Mouse (Mus musculus) stomach, embryonic 14.5 days (tissue): ENCODE measurements around the gene Ushbp1. TPM values are rescaled to one million over a fixed set of nuclear protein-coding genes. Genes with fewer than 3 reads are reported as not detected.
A peak's percentile ranks its signal among the peaks of the same experiment; 100 is the strongest.

Experiments used
- ATAC-seq: fragments of 200-750 bp; cut with Nextera tagmentation; 2 replicates; pipeline ENCODE4 v1.8.0; 2017; ENCODE audit warnings: low read depth, moderate TSS enrichment; ENCODE audit not compliant: insufficient number of reproducible peaks, insufficient read depth, low FRiP score
- H3K27ac ChIP-seq: fragments of 300-500 bp; sonication (generic); 2 replicates; pipeline ENCODE4 v1.5.1; 2014; ENCODE audit warnings: mild to moderate bottlenecking, low read length, moderate library complexity, mixed read lengths
- H3K27me3 ChIP-seq: fragments of 300-500 bp; sonication (generic); 2 replicates; pipeline ENCODE4 v1.6.1; 2014; ENCODE audit warnings: low read length, control low read depth, mixed read lengths; ENCODE audit not compliant: control insufficient read depth, insufficient read depth
- H3K36me3 ChIP-seq: fragments of 300-500 bp; sonication (generic); 2 replicates; pipeline ENCODE4 v1.6.1; 2014; ENCODE audit warnings: mild to moderate bottlenecking, control low read depth, low read length, moderate library complexity, mixed read lengths; ENCODE audit not compliant: control insufficient read depth, insufficient read depth
- H3K4me1 ChIP-seq: fragments of 300-500 bp; sonication (generic); 2 replicates; pipeline ENCODE4 v1.6.1; 2014; ENCODE audit warnings: low read length, control low read depth, mixed read lengths; ENCODE audit not compliant: control insufficient read depth, insufficient read depth
- H3K4me2 ChIP-seq: fragments of 300-500 bp; sonication (generic); replicated peaks from 2 replicates; pipeline ENCODE4 v1.6.1; 2014; ENCODE audit warnings: low read depth, low read length, control low read depth
- H3K4me3 ChIP-seq: fragments of 300-500 bp; sonication (generic); 2 replicates; pipeline ENCODE4 v1.5.1; 2014; ENCODE audit warnings: low read depth, low read length, control low read depth
- H3K9ac ChIP-seq: fragments of 300-500 bp; sonication (generic); replicated peaks from 2 replicates; pipeline ENCODE4 v1.6.1; 2014; ENCODE audit warnings: low read depth, mild to moderate bottlenecking, control low read depth, low read length, moderate library complexity, mixed read lengths
- H3K9me3 ChIP-seq: fragments of 300-500 bp; sonication (generic); 2 replicates; pipeline ENCODE4 v1.6.1; 2016; ENCODE audit warnings: low read depth, low read length, control low read depth; ENCODE audit not compliant: control insufficient read depth
- WGBS: fragments of 180-500 bp; shearing (Covaris S2); extraction: QIAGEN DNeasy Blood & Tissue Kit; methylation state at CpG from one replicate; pipeline ENCODE4 v1.1.7; 2014; 5-methylcytosine and 5-hydroxymethylcytosine counted together
- polyA plus RNA-seq: library from polyadenylated mRNA; unstranded; fragments of >200 nt; fragmentation: Nextera tagmentation; extraction: Ambion mirVana; gene quantifications from 2 replicates; pipeline ENCODE4 v1.2.1, GENCODE M21; 2014

The Ushbp1 gene
- polyA plus RNA-seq, 1 experiment from 2014 or later, result 8.6 TPM

GRCm38 (mm10) chr8:71370711-71371235 is 24.8 kb downstream of the Ushbp1 start:
- no peaks in the 10 kb centered on the region for H3K27me3 ChIP-seq
- H3K9me3 ChIP-seq, result no peaks in the 10 kb centered on the region
- peak overlapping the region; percentile 44 for H3K4me2 ChIP-seq
- peaks cover 41% of the 10 kb centered on the region for H3K36me3 ChIP-seq
- peaks cover 15% of the 10 kb centered on the region for H3K4me1 ChIP-seq
- peak overlapping the region; percentile 53 for H3K4me3 ChIP-seq
- 0 out of 2 replicates have a peak overlapping the region, but pooled peaks have one; percentile 44 for H3K27ac ChIP-seq
- ATAC-seq, result no peak
- peak overlapping the region; percentile 19 for H3K9ac ChIP-seq
- WGBS, result 21% methylated on average over 5 of the region's 5 CpGs

DNA sequence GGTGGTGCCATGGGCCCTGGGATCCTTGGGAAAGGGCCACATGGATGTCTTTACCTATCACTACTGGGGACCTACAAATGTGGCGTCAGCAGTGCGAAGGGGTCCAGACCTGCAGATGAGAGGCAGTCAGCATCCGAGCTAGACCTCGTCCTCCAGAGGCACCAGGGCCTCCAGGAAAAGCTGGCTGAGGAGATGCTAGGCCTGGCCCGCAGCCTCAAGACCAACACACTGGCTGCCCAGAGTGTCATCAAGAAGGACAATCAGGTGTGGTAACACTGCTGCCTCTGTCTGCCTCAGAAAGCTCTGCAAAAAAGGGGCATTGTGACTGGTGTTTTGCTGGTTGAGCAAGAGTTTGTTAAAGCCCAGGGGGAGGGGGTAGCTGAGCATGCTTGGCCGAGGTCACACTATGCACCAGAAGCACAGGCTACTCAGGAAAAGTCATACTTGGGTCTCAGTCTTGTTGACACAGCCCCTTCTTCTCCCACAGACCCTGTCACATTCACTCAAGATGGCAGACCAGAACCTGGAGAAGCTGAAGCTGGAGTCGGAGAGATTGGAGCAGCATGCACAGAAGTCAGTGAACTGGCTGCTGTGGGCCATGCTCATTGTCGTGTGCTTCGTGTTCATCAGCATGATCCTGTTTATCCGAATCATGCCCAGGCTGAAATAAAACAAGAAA is 26.4 kb downstream of the Ushbp1 start:
- no peaks in the 10 kb centered on the region for H3K9me3 ChIP-seq
- 91% methylated on average over 10 of the region's 10 CpGs for WGBS
- no peak overlapping the region for H3K9ac ChIP-seq
- H3K4me2 ChIP-seq, result no peak overlapping the region
- peaks cover 25% of the 10 kb centered on the region for H3K36me3 ChIP-seq
- H3K4me1 ChIP-seq, result peaks cover 13% of the 10 kb centered on the region
- ATAC-seq, result no peak
- H3K27me3 ChIP-seq, result no peaks in the 10 kb centered on the region
- H3K27ac ChIP-seq, result no peak overlapping the region
- no peak overlapping the region for H3K4me3 ChIP-seq

DNA sequence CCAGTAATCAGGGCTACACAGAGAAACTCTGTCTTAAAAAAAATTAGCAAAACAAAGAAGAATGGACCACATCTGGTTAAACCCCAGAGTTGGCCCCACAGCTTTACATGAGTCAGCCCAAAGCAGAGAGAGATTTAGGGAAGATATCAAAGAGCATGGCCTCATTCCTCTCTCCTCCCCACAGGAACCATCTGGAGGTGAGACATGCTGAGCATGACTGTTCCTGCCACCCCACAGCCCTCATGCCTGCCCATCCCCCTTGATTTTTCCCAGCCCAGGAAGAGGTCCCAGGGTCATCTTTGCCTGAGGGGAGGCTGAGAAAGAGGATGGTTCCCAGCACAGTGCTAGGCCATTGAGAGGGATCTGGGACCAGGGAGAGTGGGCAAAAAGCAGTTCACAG is 27.2 kb downstream of the Ushbp1 start:
- Histone ChIP-seq H3K4me2 (peak overlapping the region; percentile 78), H3K4me3 (0 out of 2 replicates have a peak overlapping the region, but pooled peaks have one; percentile 52), H3K27me3 (no peaks in the 10 kb centered on the region), H3K4me1 (peaks cover 13% of the 10 kb centered on the region), H3K9me3 (no peaks in the 10 kb centered on the region), H3K27ac (no peak overlapping the region), H3K36me3 (peaks cover 17% of the 10 kb centered on the region), H3K9ac (no peak overlapping the region)
- no peak for ATAC-seq

- no peak for ATAC-seq
- H3K4me3 ChIP-seq, result peak overlapping the region; percentile 52
- no peaks in the 10 kb centered on the region for H3K9me3 ChIP-seq
- peak overlapping the region; percentile 57 for H3K9ac ChIP-seq
- peaks cover 12% of the 10 kb centered on the region; the same call in 1 of the 2 replicates for H3K36me3 ChIP-seq
- peaks cover 13% of the 10 kb centered on the region for H3K4me1 ChIP-seq
- H3K27me3 ChIP-seq, result no peaks in the 10 kb centered on the region
- H3K27ac ChIP-seq, result peak overlapping the region; percentile 86
- peak overlapping the region; percentile 78 for H3K4me2 ChIP-seq
- WGBS, result 45% methylated on average over 17 of the region's 17 CpGs
Observed at GRCm38 (mm10) chr8:71367529-71368176, 27.9 kb downstream of the Ushbp1 start.

- Histone ChIP-seq H3K9ac (peak within 1 kb of the TSS; percentile 57), H3K4me3 (peak within 1 kb of the TSS; percentile 52), H3K27ac (peak within 1 kb of the TSS; percentile 86), H3K27me3 (no peaks in the 10 kb centered on the region), H3K9me3 (no peaks in the 10 kb centered on the region), H3K4me2 (peak within 1 kb of the TSS; percentile 78), H3K36me3 (peaks cover 10% of the 10 kb centered on the region; the same call in 1 of the 2 replicates), H3K4me1 (peaks cover 13% of the 10 kb centered on the region)
- WGBS, result under 1% methylated on average over 56 of the region's 56 CpGs
- ATAC-seq, result peak; percentile 84
Observed at GRCm38 (mm10) chr8:71366771-71367528, 28.7 kb downstream of the Ushbp1 start, which contains the start of gene Use1. Use1 (plus strand) TSS chr8:71366848.

DNA sequence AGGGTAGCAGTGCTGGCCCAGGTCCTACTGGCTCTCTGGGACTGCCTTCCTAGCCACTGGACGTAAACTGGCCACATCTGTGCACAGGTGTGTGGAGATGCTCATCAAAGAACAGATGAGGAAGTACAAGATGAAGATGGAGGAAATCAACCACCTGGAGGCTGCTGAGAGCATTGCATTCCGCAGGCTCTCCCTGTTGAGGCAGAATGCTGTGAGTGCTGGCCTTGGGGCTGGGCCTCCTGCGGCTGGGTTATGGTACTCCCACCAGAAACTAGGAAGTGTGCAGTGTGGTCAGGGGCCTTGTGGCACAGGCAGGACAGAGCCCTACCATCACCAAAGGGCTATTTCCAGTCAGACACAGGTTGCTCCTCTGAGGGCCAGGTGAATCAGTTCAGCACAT is 37.6 kb downstream of the Ushbp1 start:
- Histone ChIP-seq H3K9ac (no peak overlapping the region), H3K9me3 (no peaks in the 10 kb centered on the region), H3K27me3 (no peaks in the 10 kb centered on the region), H3K4me2 (no peak overlapping the region), H3K27ac (no peak overlapping the region), H3K36me3 (peaks cover 62% of the 10 kb centered on the region), H3K4me1 (no peaks in the 10 kb centered on the region), H3K4me3 (no peak overlapping the region)
- no peak for ATAC-seq
- WGBS, result 83% methylated on average over 3 of the region's 3 CpGs

- no peak overlapping the region for H3K27ac ChIP-seq
- H3K4me3 ChIP-seq, result no peak overlapping the region
- H3K9me3 ChIP-seq, result no peaks in the 10 kb centered on the region
- no peak overlapping the region for H3K4me2 ChIP-seq
- no peaks in the 10 kb centered on the region for H3K4me1 ChIP-seq
- WGBS, result 91% methylated on average over 1 of the region's 1 CpGs
- no peaks in the 10 kb centered on the region for H3K27me3 ChIP-seq
- H3K36me3 ChIP-seq, result peaks cover 85% of the 10 kb centered on the region
- no peak for ATAC-seq
- H3K9ac ChIP-seq, result no peak overlapping the region
Observed at GRCm38 (mm10) chr8:71351520-71351919, 44.1 kb downstream of the Ushbp1 start.

- Histone ChIP-seq H3K9ac (no peak overlapping the region), H3K4me3 (no peak overlapping the region), H3K4me1 (no peaks in the 10 kb centered on the region), H3K4me2 (no peak overlapping the region), H3K27ac (no peak overlapping the region), H3K36me3 (peaks cover 85% of the 10 kb centered on the region), H3K9me3 (no peaks in the 10 kb centered on the region), H3K27me3 (no peaks in the 10 kb centered on the region)
- WGBS, result 77% methylated on average over 3 of the region's 3 CpGs
- ATAC-seq, result no peak
Observed at GRCm38 (mm10) chr8:71351117-71351516, 44.5 kb downstream of the Ushbp1 start.
